In genomic region chr10:126980221-126980932, GRCm38 (mm10) we compare ENCODE assay signal across 8 mouse cellular contexts. TPM values are rescaled to one million over a fixed set of nuclear protein-coding genes. Genes with fewer than 3 reads are reported as not detected.
DNase-seq lines count a peak whose midpoint lies in the region; ATAC-seq lines count a peak whose summit lies in the region.

No protein-coding gene starts in this region.

- H3K4me1 ChIP-seq in intestine, embryonic 15.5 days (replicated peaks): peaks cover 66% of the 10 kb centered on the region
- peaks cover 52% of the 10 kb centered on the region for H3K4me1 ChIP-seq in midbrain, embryonic 16.5 days (ENCODE audit: control insufficient read depth, insufficient read depth, low read length)

- H3K36me3 ChIP-seq in intestine, embryonic 15.5 days: no peaks in the 10 kb centered on the region; the same call in 1 of the 2 replicates
- H3K36me3 ChIP-seq in midbrain, embryonic 16.5 days (ENCODE audit: control insufficient read depth, insufficient read depth, low read length): no peaks in the 10 kb centered on the region

- DNase-seq in heart, adult 18-20 months: peak; percentile 55 to 75
- DNase-seq in heart, adult 8-10 months (ENCODE audit: low spot score): no peak
- DNase-seq in cerebellum, adult 8-10 months: peak; percentile 62
- DNase-seq in frontal cortex, postnatal 14 days (ENCODE audit: low spot score in 2 of 2): peak; percentile 48 to 68
- DNase-seq in left cerebral cortex, postnatal 36 days (ENCODE audit: low spot score in 2 of 2): peak; percentile 58 to 59
- no peak for DNase-seq in c-Kit-positive CD71-positive TER-119-positive erythroid progenitor cells, embryonic 14.5 days (ENCODE audit: low spot score)

- intact Hi-C loops in left cerebral cortex, postnatal 36 days (cut with DNase I): loop anchor here (5.0 kb wide), 1 partner anchor 52 kb away; the partner anchor contains the start of gene Tsfm

- peak overlapping the region; percentile 100 for H3K27ac ChIP-seq in intestine, embryonic 15.5 days
- H3K27ac ChIP-seq in midbrain, embryonic 16.5 days (ENCODE audit: low read length): peak overlapping the region; percentile 100

- peak overlapping the region; percentile 92 for H3K4me3 ChIP-seq in intestine, embryonic 15.5 days (replicated peaks)
- peak overlapping the region; percentile 88 for H3K4me3 ChIP-seq in midbrain, embryonic 16.5 days (ENCODE audit: low read depth, low read length)

- peak overlapping the region; percentile 88 for H3K4me2 ChIP-seq in intestine, embryonic 15.5 days (replicated peaks)
- peak overlapping the region; percentile 72 for H3K4me2 ChIP-seq in midbrain, embryonic 16.5 days (ENCODE audit: low read length)

- no peak for ATAC-seq in intestine, embryonic 15.5 days
- peak; percentile 13; the same call in 1 of the 2 replicates for ATAC-seq in midbrain, embryonic 16.5 days

- 1% methylated on average over 16 of the region's 16 CpGs for WGBS in intestine, embryonic 15.5 days
- WGBS in midbrain, embryonic 16.5 days: 1% methylated on average over 16 of the region's 16 CpGs

- H3K27me3 ChIP-seq in intestine, embryonic 15.5 days (replicated peaks): no peaks in the 10 kb centered on the region
- H3K27me3 ChIP-seq in midbrain, embryonic 16.5 days (ENCODE audit: control insufficient read depth, insufficient read depth, low read depth, low read length): no peaks in the 10 kb centered on the region

- H3K9me3 ChIP-seq in intestine, embryonic 15.5 days: no peaks in the 10 kb centered on the region
- H3K9me3 ChIP-seq in midbrain, embryonic 16.5 days (replicated peaks; ENCODE audit: control insufficient read depth, low read length, poor library complexity, severe bottlenecking): no peaks in the 10 kb centered on the region

- H3K9ac ChIP-seq in intestine, embryonic 15.5 days: peak overlapping the region; percentile 90
- peak overlapping the region; percentile 83 for H3K9ac ChIP-seq in midbrain, embryonic 16.5 days (ENCODE audit: low read depth, low read length)

RNA-seq across cellular contexts. Expression of gene Ctdsp2, which starts 1.9 kb away (rescaled TPM):
- 10 to 100 TPM; 83.8 to 94.3 TPM for total RNA-seq in heart, adult 18-20 months (2021)
- 100 to 1,000 TPM in 2 of 4 experiments, 10 to 100 TPM in 2; 84.6 to 110 (median 95.0) TPM for total RNA-seq in heart, adult 8-10 months (2022)
- polyA plus RNA-seq in intestine, embryonic 15.5 days (2015; fragmentation: Nextera tagmentation; extraction: Ambion mirVana): 53.6 and 55.2 TPM in 2 replicates
- 10 to 100 TPM; 72.0 to 74.1 TPM for total RNA-seq in left cerebral cortex, postnatal 36 days (2021)
- 12.0 and 13.5 TPM in 2 replicates for polyA plus RNA-seq in midbrain, embryonic 16.5 days (2015; fragmentation: Nextera tagmentation; extraction: Ambion mirVana)

RNA-seq across cellular contexts. Expression of gene Avil, which starts 20.1 kb away (rescaled TPM):
- under 1 TPM; 0.37 to 0.64 TPM for total RNA-seq in heart, adult 18-20 months (2021)
- under 1 TPM; 0.32 to 0.87 (median 0.42) TPM for total RNA-seq in heart, adult 8-10 months (2022)
- polyA plus RNA-seq in intestine, embryonic 15.5 days (2015; fragmentation: Nextera tagmentation; extraction: Ambion mirVana): 0.10 and 0.21 TPM in 2 replicates
- total RNA-seq in left cerebral cortex, postnatal 36 days (2021): under 1 TPM; 0.16 to 0.20 TPM
- polyA plus RNA-seq in midbrain, embryonic 16.5 days (2015; fragmentation: Nextera tagmentation; extraction: Ambion mirVana): 1.7 and 2.8 TPM in 2 replicates

RNA-seq across cellular contexts. Expression of gene Tsfm, which starts 50.3 kb away (rescaled TPM):
- 10 to 100 TPM; 57.3 to 71.6 TPM for total RNA-seq in heart, adult 18-20 months (2021)
- 10 to 100 TPM; 50.9 to 67.0 (median 55.9) TPM for total RNA-seq in heart, adult 8-10 months (2022)
- 91.8 and 99.3 TPM in 2 replicates for polyA plus RNA-seq in intestine, embryonic 15.5 days (2015; fragmentation: Nextera tagmentation; extraction: Ambion mirVana)
- 10 to 100 TPM; 21.7 to 28.8 TPM for total RNA-seq in left cerebral cortex, postnatal 36 days (2021)
- 61.4 and 67.7 TPM in 2 replicates for polyA plus RNA-seq in midbrain, embryonic 16.5 days (2015; fragmentation: Nextera tagmentation; extraction: Ambion mirVana)

Comparison
In these comparisons a context has a peak if more than half of its experiments do, and no peak if none do; other contexts are left out.
1. DNase-seq: peak in heart, adult 18-20 months (2 of 2), cerebellum, adult 8-10 months (single experiment), frontal cortex, postnatal 14 days (2 of 2) and left cerebral cortex, postnatal 36 days (2 of 2); none in heart, adult 8-10 months (single experiment) and c-Kit-positive CD71-positive TER-119-positive erythroid progenitor cells, embryonic 14.5 days (single experiment).